17 mouse cellular contexts compared by ENCODE assay signal in the genomic region with DNA sequence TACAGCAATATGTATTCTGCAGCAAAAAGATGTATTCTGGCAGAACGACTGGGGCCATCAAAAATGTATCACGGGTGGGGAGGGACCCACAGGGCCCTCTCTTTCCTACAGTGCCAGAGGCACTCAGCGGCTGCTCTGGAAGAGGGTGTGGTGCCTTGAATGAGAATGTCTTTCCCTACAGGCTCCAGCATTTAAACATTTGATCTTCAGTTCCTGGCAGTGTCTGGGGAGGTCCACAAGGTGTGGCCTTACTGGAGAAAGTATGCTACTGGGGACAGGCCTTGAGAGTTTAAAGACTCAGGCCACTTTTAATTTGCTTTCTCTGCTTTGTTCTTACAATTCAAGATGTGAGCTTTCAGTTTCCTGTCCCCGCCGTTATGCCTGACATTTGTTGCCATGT. TPM values are rescaled to one million over a fixed set of nuclear protein-coding genes. Genes with fewer than 3 reads are reported as not detected.
"Had no signal": no experiment of that assay in that cellular context is flagged by ENCODE, and none has a peak within 500 bp of the region (broad histone marks: within the 10 kb centered on the region; RNA-seq: fewer than 3 reads in every experiment).

No protein-coding gene starts in this region.

- DNase-seq: retina, postnatal 1 day; right cerebral cortex, adult 18-20 months; right cerebral cortex, postnatal 14 days; right cerebral cortex, postnatal 25 days; right cerebral cortex, postnatal 4 days; spleen, adult 18-20 months; thymus, adult 18-20 months; thymus, adult 2 months; thymus, postnatal 14 days; thymus, postnatal 25 days; thymus, postnatal 36 days; thymus, postnatal 4 days had no signal

- H3K4me3 ChIP-seq: neural tube, embryonic 13.5 days; neural tube, embryonic 15.5 days; stomach, embryonic 15.5 days had no signal

- H3K27ac ChIP-seq: neural tube, embryonic 13.5 days; neural tube, embryonic 15.5 days; stomach, embryonic 15.5 days; stomach, postnatal 0 days had no signal

RNA-seq across cellular contexts. Expression of a gene that starts 25.9 kb away (rescaled TPM):
- total RNA-seq: neutrophil, adult 5-6 weeks had no signal
